Mouse (Mus musculus): ENCODE measurements around the gene Trpc2. TPM values are rescaled to one million over a fixed set of nuclear protein-coding genes. Genes with fewer than 3 reads are reported as not detected.

The Trpc2 gene
- polyA plus RNA-seq, 1 experiment from 2014 or later = not detected

Other genes starting within 250 kb of the Trpc2 start
- gene Inppl1, start 244.9 kb upstream of the Trpc2 start, polyA plus RNA-seq (2015; fragmentation: Nextera tagmentation; extraction: Ambion mirVana) = 34.9 and 35.4 TPM in 2 replicates
- 2.3 and 2.9 TPM in 2 replicates for gene Folr2, start 225.9 kb upstream of the Trpc2 start, polyA plus RNA-seq (2015; fragmentation: Nextera tagmentation; extraction: Ambion mirVana)
- gene Anapc15, start 219.4 kb upstream of the Trpc2 start, polyA plus RNA-seq (2015; fragmentation: Nextera tagmentation; extraction: Ambion mirVana) = 71.5 and 74.7 TPM in 2 replicates
- 121 and 149 TPM in 2 replicates for gene Folr1, start 212.3 kb upstream of the Trpc2 start, polyA plus RNA-seq (2015; fragmentation: Nextera tagmentation; extraction: Ambion mirVana)
- 184 and 199 TPM in 2 replicates for gene Lamtor1, start 177.2 kb upstream of the Trpc2 start, polyA plus RNA-seq (2015; fragmentation: Nextera tagmentation; extraction: Ambion mirVana)
- gene Tomt, start 176.8 kb upstream of the Trpc2 start, polyA plus RNA-seq (2015; fragmentation: Nextera tagmentation; extraction: Ambion mirVana) = 0.29 and 0.38 TPM in 2 replicates
- 6.7 and 9.2 TPM in 2 replicates for gene Lrrc51, start 149.2 kb upstream of the Trpc2 start, polyA plus RNA-seq (2015; fragmentation: Nextera tagmentation; extraction: Ambion mirVana)
- 54.6 and 55.5 TPM in 2 replicates for gene Numa1, start 149.0 kb upstream of the Trpc2 start, polyA plus RNA-seq (2015; fragmentation: Nextera tagmentation; extraction: Ambion mirVana)
- 2.3 and 2.8 TPM in 2 replicates for gene Il18bp, start 64.4 kb upstream of the Trpc2 start, polyA plus RNA-seq (2015; fragmentation: Nextera tagmentation; extraction: Ambion mirVana)
- gene Rnf121, start 17.6 kb upstream of the Trpc2 start, polyA plus RNA-seq (2015; fragmentation: Nextera tagmentation; extraction: Ambion mirVana) = 28.0 and 30.3 TPM in 2 replicates
- gene Xndc1, start 17.6 kb upstream of the Trpc2 start, polyA plus RNA-seq (2015; fragmentation: Nextera tagmentation; extraction: Ambion mirVana) = 22.9 and 24.3 TPM in 2 replicates
- 0.75 and 1.0 TPM in 2 replicates for gene Xntrpc, start 17.4 kb upstream of the Trpc2 start, polyA plus RNA-seq (2015; fragmentation: Nextera tagmentation; extraction: Ambion mirVana)
- gene Art1, start 18.6 kb downstream of the Trpc2 start, polyA plus RNA-seq (2015; fragmentation: Nextera tagmentation; extraction: Ambion mirVana) = 0.34 and 0.59 TPM in 2 replicates
- 0.32 and 0.68 TPM in 2 replicates for gene Art5, start 26.4 kb downstream of the Trpc2 start, polyA plus RNA-seq (2015; fragmentation: Nextera tagmentation; extraction: Ambion mirVana)
- 0.06 TPM in 1 of 2 replicates, not detected in the other for gene Chrna10, start 33.7 kb downstream of the Trpc2 start, polyA plus RNA-seq (2015; fragmentation: Nextera tagmentation; extraction: Ambion mirVana)
- gene Nup98, start 127.1 kb downstream of the Trpc2 start, polyA plus RNA-seq (2015; fragmentation: Nextera tagmentation; extraction: Ambion mirVana) = 31.4 and 33.4 TPM in 2 replicates
- gene Pgap2, start 127.1 kb downstream of the Trpc2 start, polyA plus RNA-seq (2015; fragmentation: Nextera tagmentation; extraction: Ambion mirVana) = 98.9 and 109 TPM in 2 replicates
- gene Rhog, start 172.9 kb downstream of the Trpc2 start, polyA plus RNA-seq (2015; fragmentation: Nextera tagmentation; extraction: Ambion mirVana) = 60.2 and 62.1 TPM in 2 replicates
- gene Stim1, start 184.7 kb downstream of the Trpc2 start, polyA plus RNA-seq (2015; fragmentation: Nextera tagmentation; extraction: Ambion mirVana) = 20.1 TPM in 2 replicates

All from intestine, embryonic 15.5 days (tissue).